Mouse (Mus musculus) embryo, embryonic 10.5 days (tissue): ENCODE data around the gene Foxo6.

Source experiments
- DNase-seq: peaks from one replicate; pipeline ENCODE4 v3.0.0-alpha.2; 2015; ENCODE audit warnings: low spot score

Gene Foxo6

GRCm38 (mm10) chr4:120284187-120284586, 3.0 kb downstream of the Foxo6 start:
- no peak for DNase-seq

GRCm38 (mm10) chr4:120283141-120283540, 4.0 kb downstream of the Foxo6 start:
- peak; percentile 69 for DNase-seq

DNA sequence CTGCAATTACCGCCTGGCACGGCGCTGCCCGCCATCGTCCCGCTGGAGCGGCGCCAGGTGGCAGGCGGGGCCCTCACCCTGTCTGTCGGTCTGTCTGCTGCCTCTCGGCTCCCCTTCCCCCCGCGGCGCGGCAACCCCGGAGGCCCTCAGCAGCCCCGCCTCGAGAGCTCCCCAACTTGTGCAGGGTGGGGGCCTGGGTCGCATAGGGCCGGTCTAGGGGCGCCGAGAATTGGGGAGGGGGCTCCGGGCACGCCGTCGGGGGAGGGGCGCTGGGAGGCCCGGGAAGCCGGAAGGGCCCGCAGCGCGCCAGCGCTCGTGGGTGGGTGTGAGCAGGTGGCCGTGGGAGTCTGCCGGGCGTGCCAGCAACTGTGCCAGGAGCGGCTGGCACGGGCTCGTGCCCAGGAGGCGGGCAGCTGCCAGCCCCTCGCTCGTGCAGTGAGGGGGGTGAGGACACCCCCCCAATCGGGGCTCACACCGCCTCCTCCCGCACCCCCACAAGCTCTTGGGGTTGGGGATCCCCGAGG, 4.5 kb downstream of the Foxo6 start:
- no peak for DNase-seq

GRCm38 (mm10) chr4:120281011-120281410, 6.1 kb downstream of the Foxo6 start:
- DNase-seq, result no peak

DNA sequence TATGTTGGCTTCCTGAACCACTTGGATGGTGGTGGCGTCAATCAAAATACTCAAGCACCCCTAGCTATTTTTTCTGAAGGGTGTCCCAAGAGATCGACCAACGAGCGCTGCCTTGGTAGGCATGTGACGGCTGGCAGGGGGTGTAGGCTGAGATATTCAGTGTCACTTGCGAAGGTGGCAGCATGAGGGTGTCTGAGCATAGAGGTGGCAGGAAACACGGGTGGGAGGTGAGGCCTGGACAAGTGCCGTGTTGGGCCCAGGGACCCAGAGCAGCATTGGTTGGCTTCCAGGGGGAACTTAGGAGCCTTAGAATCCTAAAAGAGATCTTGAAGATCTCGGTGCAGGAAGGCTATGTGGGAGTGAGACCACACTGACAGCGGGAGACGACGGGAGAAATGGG, 6.7 kb downstream of the Foxo6 start:
- no peak for DNase-seq

DNA sequence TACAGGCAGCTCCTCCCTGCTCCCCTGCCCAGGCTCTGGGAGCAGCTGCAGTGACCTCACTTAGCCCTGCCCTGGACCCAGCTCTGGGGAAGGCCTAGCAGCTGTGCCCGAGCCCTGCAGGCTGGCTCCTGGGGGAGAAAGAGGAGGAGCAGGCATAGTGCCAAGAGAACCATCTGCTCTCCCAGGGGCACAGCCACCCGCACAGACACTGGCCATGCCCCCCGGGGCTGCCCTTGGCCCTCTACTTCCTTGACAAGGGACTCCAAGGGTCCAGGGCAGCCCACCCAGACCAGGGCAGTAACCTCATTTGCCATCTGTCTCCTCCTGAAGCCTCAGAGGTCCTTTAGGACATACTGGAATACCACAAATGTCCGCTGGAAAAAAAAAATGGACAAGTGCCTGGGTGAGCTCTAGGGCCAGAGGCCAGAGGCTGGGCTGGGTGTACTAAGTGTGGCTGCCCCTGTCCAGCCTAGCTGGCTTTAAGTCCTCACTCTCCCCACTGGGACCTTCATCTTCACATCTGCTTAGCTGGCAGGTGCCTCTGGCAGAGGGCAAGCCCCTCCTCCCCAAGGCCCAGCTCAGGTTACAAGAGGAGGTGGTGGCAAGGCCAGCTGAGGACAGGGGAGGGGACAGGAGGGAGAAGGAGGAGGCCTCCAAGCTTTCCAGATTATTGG, 9.8 kb downstream of the Foxo6 start:
- peak; percentile 31 for DNase-seq

DNA sequence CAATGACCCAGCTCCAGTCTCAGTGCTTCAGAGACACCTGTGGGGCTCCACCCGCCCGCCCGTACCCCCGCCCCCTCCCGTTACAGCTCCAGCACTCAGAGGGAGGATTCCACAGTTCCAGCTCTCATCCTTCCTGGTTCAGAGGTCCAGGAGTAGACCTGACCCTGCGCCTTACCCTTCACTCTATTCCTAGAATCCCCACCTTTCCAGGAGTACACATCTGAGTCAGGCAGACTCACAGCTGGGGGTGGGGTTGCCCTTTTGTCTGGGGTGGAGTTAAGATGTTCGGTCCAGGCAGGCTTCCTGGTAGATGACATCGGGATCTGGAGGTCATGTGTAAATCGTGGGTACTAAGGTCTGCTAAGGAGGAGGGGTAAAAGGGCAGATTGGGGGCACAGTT, 11.7 kb downstream of the Foxo6 start:
- no peak for DNase-seq

DNA sequence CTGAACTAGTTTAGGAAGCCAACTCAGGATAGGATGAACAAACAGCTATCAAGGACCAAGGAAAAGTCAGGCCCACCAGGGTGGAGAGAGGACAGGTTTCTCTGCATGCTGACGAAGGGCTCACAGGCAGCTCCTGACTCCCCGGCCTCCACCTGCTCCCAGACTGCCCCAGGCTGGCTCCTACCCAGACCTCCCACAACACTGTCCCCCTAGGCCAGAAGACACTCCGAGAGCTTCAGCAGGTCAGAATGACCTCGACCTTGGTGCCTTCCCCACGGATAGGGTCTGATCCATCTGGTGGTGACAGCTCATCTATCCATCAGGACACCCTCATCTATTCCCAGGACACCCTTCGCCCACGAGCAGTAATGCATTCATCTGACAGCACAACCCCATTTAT, 13.6 kb downstream of the Foxo6 start:
- no peak for DNase-seq

GRCm38 (mm10) chr4:120271886-120272580, 15.1 kb downstream of the Foxo6 start:
- DNase-seq, result no peak

GRCm38 (mm10) chr4:120271208-120271607, 15.9 kb downstream of the Foxo6 start:
- no peak for DNase-seq

- no peak for DNase-seq
These were observed 16.3 kb downstream of the Foxo6 start for GRCm38 (mm10) chr4:120270937-120271199.

DNA sequence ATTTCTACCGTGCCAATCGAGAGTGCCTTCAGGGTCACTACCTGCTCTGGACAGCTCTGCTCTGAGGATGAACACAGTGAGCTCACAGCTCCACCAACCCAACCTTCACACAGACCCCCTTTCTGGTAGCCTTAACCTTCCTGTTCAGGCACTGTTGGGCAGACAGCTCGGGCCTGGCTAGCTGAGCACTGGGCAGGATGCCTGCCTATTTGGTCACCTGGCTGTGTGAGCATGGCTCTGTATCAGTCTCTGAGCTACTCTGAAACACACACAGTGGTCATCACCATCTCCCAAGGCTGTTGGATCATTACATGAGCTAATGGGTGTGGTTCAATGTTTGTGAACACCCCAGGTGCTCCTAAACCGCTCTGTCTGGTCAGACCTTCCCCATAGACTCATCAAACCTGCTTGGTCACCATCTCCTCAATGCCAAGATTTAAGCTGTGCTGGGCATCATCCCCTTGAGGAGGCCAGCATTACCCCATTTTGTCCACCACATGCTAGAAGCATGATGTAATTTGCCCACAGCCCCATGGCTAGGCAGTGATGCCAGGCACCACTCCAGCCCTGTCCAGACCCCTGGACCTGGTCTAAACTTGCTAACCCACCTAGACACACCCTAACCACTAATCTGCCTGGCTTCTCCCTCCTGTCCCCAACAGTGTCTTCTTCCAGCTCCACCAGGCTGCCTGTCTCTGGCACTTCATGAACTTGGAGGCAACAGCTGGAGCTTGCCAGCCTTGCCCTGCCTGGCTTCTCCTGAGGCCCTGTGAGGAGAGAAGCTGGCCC, 16.8 kb downstream of the Foxo6 start:
- DNase-seq, result no peak

DNA sequence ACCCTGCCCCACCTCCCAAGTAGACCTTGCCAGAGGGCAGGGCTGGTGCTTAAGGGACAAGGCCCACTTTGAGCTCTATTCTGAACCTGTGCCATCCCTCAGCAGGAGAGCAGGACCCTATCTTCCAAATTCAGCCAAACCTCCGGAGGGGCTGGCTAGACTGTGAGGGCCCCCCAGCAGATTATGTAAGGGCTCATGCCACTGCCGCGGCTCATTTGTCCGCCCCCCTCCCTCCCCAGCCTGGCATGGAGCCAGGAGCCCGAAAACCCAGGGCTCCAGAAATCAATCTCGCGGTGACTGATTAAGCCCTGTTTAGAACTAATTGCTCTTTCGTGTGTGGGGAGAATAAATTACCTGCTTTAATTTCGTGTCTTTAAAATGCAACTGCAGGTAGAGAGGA, 17.7 kb downstream of the Foxo6 start:
- no peak for DNase-seq

DNA sequence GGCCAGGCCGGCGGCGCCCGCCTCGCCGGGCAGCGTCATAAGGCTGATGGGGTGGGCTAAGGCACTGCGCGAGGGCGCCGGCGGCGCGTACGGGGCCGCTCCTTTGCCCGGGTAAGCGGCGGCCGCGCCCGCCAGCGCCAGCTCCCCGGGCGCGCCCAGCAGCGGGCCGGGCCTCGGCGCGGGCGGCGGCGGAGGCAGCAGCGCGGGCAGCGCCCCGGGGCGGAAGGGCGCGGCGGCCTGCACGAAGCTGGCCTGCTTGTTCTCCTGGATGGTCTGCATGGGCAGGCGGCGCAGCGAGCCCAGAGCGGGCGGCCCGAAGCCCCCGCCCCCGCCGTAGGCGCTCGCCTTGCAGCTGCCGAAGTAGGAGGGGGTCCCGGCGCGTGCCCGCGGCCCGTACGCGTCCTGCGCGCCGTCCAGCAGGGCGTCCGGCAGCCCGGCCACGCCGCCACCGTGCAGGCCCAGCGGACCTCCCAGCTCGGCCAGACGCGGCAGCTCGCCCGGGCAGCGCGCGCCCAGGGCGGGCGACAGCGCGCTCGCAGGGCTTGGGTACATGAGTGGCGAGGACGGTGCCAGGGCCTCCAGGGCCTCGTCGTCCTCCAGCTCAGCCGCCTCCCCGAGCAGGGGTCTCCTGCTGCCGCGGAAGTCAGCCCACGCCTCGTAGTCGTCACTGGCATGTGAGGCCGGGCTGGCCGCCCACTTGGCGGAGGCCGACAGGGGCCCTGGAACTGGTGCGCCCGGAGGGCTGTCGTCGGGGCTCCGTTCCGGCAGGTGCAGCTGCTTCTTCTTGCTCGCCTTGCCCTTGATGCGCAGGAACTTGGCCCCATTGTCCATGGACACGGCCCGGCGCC, 18.7 kb downstream of the Foxo6 start:
- peak; percentile 28 for DNase-seq

DNA sequence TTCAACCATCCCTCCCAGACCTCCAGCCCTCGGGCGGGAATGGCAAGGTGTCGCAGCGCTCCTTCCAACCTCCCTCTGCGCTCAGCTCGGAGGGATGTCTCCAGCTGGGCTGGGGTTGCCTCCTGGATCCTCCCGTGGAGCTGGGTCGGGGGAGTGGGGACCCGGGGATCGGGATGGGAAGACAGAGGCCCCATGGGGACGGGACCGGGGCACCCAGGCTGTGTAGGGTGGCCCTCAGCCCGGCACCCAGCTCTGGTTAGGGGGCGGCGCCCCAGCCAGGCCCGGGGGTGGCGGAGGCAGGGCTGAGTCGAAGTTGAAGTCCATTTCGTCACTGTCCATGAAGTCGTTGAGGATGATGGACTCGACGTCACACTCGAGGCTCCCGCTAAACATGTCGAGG, 19.5 kb downstream of the Foxo6 start:
- no peak for DNase-seq

GRCm38 (mm10) chr4:120267136-120267535, 20.0 kb downstream of the Foxo6 start:
- DNase-seq, result peak; percentile 15

DNA sequence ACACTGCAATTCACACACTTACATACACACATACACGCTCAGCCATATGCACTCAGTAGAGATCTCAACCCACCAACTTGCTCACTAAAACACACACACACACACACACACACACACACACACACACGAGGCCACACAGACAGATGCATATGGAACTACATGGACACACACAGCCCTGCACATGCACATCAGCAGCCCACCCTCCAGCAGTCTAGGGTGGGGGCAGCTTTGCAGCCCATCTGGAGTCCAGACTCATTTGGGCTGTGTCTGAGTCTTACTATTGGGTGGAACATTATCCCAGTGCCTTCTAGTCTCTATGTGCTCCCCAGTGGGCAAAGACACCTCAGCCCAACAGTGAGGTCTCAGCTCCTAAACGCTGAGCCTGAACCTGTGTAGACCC, 23.0 kb downstream of the Foxo6 start:
- DNase-seq, result no peak

DNA sequence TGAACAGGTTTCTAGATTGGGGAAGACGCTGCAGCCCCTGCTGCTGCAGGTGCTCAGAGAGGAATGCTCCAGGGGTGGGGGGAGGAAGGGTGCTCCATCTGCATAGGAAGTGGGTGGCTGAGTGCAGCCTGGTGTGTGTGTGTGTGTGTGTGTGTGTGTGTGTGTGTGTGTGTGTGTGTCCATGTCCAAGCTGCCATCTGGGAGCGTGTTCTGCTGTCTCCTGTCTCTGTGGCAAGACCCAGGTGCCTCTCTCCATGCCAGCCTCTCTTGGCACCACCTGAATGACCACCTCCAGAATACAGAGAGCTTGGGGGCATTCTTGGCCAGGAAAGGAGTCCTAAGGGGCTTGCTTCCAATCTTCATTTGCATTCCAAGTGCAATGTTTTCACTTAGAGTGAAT, 24.4 kb downstream of the Foxo6 start:
- no peak for DNase-seq

DNA sequence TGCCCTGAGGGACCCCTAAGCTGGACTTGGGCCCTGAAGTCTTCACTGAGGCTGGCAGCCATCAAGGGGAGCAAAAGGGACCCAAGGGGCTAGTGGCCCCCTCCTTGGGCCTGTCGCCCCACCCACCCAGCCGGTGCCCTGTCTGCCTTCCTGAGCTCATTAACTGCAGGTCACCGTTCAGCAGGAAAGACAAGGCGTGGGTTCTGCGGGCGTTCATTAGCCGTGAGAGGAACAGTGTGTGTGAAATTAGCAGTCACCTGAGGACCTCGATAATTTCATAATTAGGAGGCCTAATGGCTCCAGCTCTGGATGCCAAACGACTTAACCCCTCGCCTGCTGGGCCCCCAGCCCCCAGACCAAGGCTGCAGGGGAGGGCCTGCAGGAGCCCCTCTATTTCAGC, 24.9 kb downstream of the Foxo6 start:
- no peak for DNase-seq

- peak; percentile 24 for DNase-seq
These were observed 27.6 kb downstream of the Foxo6 start for GRCm38 (mm10) chr4:120259356-120260181.

DNA sequence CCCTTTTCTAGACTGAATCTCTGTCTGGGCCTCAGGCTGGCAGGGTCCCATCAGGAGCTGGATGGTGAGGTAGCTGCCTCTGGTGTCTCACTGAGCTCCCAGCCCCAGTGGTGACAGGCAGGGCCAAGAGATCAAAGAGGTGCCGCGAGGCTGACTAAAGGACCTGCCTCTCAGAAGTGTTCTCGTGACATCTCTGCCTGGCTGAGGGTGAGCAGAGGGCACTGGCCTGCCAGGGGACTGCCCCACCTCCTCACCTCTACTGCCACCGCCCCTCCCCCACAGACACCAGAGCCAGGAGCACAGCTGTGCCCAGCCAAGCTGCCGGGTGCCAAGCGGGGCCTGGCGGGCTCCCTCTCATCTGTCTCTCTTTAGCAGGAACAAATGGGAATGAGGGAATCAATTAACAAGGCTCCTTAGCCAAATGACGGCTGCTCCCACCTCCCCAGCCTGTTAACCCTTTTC, 38.3 kb downstream of the Foxo6 start:
- peak; percentile 71 for DNase-seq
